Mouse (Mus musculus) CH12.LX (cell line): Measurements from ENCODE around the gene D10Jhu81e. TPM values are rescaled to one million over a fixed set of nuclear protein-coding genes. Genes with fewer than 3 reads are reported as not detected.
"Not testable (repeated sequence)": the region's sequence is repeated elsewhere in the genome, so short reads cannot be mapped to it uniquely, and the experiment has no call there.

Experiments used
- DNase-seq: peaks from one replicate; pipeline ENCODE4 v3.0.0-alpha.2; 2013; ENCODE audit errors: extremely low read depth
- H3K27ac ChIP-seq: 2 replicates; pipeline ENCODE4 v1.5.1; 2012; ENCODE audit warnings: low read depth, mild to moderate bottlenecking, control low read depth, moderate library complexity; ENCODE audit not compliant: insufficient read depth
- H3K27me3 ChIP-seq: replicated peaks from 2 replicates; pipeline ENCODE3; 2012; ENCODE audit warnings: inconsistent platforms
- H3K36me3 ChIP-seq, 2 experiments: replicated peaks in 1 of 2; 2 replicates each; pipeline versions ENCODE3 to v1.6.1; 2012; ENCODE audit warnings: inconsistent platforms in 1 of 2, low read length in 1 of 2, mild to moderate bottlenecking in 1 of 2, mixed read lengths in 1 of 2, moderate library complexity in 1 of 2; ENCODE audit not compliant: control insufficient read depth in 1 of 2, insufficient read depth in 1 of 2
- H3K4me1 ChIP-seq, 2 experiments: 2 replicates each; pipeline ENCODE4 v1.6.1; 2012; ENCODE audit warnings: inconsistent platforms in 1 of 2, moderate library complexity in 1 of 2; ENCODE audit not compliant: insufficient read depth in 2 of 2, control insufficient read depth in 1 of 2
- H3K4me2 ChIP-seq: 2 replicates; pipeline ENCODE4 v1.6.1; 2012; ENCODE audit warnings: low read depth, mild to moderate bottlenecking, control low read depth; ENCODE audit not compliant: poor library complexity, insufficient read depth, severe bottlenecking
- H3K4me3 ChIP-seq, 3 experiments: fragments of 150-350 bp in 1 of 3; sonication (generic) in 1 of 3; replicated peaks in 1 of 3; 2 replicates each; pipeline versions ENCODE3 to v1.5.1; 2011 to 2012; ENCODE audit warnings: low read depth in 2 of 3, low read length in 2 of 3, mild to moderate bottlenecking in 2 of 3, moderate library complexity in 2 of 3, control low read depth in 1 of 3, improper control_type of control experiment in 1 of 3, inconsistent platforms in 1 of 3, mixed read lengths in 1 of 3; ENCODE audit not compliant: poor library complexity in 1 of 3
- H3K79me2 ChIP-seq: replicated peaks from 2 replicates; pipeline ENCODE4 v1.6.1; 2012; ENCODE audit warnings: mild to moderate bottlenecking, moderate library complexity; ENCODE audit not compliant: control insufficient read depth, poor library complexity, insufficient read depth, severe bottlenecking; ENCODE audit errors: extremely low read depth
- H3K9ac ChIP-seq: 2 replicates; pipeline ENCODE4 v1.6.1; 2012; ENCODE audit warnings: low read depth, mild to moderate bottlenecking, control low read depth, moderate library complexity; ENCODE audit not compliant: insufficient read depth
- H3K9me3 ChIP-seq: replicated peaks from 2 replicates; pipeline ENCODE3; 2012; ENCODE audit warnings: low read length, inconsistent platforms, mixed read lengths
- E2F4 ChIP-seq: IDR thresholded peaks from 2 replicates; pipeline ENCODE4 v1.6.1; 2011; ENCODE audit warnings: low read depth, low read length, improper control_type of control experiment; ENCODE audit not compliant: insufficient replicate concordance
- ELF1 ChIP-seq: IDR thresholded peaks from 2 replicates; pipeline ENCODE4 v1.6.1; 2014; ENCODE audit warnings: low read depth, mild to moderate bottlenecking, inconsistent platforms, low read length, improper control_type of control experiment
- IRF4 ChIP-seq: IDR thresholded peaks from 2 replicates; pipeline ENCODE4 v1.6.1; 2014; ENCODE audit warnings: low read depth, mild to moderate bottlenecking, inconsistent platforms, low read length, improper control_type of control experiment
- JUN ChIP-seq: IDR thresholded peaks from 2 replicates; pipeline ENCODE4 v1.6.1; 2011; ENCODE audit warnings: low read depth, mild to moderate bottlenecking, low read length, improper control_type of control experiment, moderate library complexity; ENCODE audit not compliant: insufficient read depth
- KAT2A ChIP-seq: IDR thresholded peaks from 2 replicates; pipeline ENCODE4 v1.6.1; 2012; ENCODE audit warnings: low read length, improper control_type of control experiment, inconsistent platforms; ENCODE audit not compliant: insufficient replicate concordance
- PAX5 ChIP-seq: IDR thresholded peaks from 2 replicates; pipeline ENCODE4 v1.6.1; 2012; ENCODE audit warnings: low read length, inconsistent platforms, mixed read lengths
- POLR2A ChIP-seq: IDR thresholded peaks from 2 replicates; pipeline ENCODE4 v1.6.1; 2011; ENCODE audit warnings: low read depth, mild to moderate bottlenecking, improper control_type of control experiment, low read length
- USF1 ChIP-seq: IDR thresholded peaks from 2 replicates; pipeline ENCODE4 v1.6.1; 2014; ENCODE audit warnings: low read depth, mild to moderate bottlenecking, inconsistent platforms, low read length, improper control_type of control experiment
- dilution Hi-C: fragments of 300-500 bp; cut with MboI; formaldehyde crosslinking; loops from 2 replicates; pipeline ENCODE4 v1.14.3; 2020; ENCODE audit warnings: low sequenced_read_pairs; ENCODE audit not compliant: extremely low pct_unique_long_range_greater_than_20kb, extremely low pct_ligation_motif_present
- in situ Hi-C: fragments of 300-500 bp; cut with MboI; formaldehyde crosslinking; loops from 3 replicates; pipeline ENCODE4 v1.14.3; 2019; ENCODE audit warnings: low sequenced_read_pairs, low pct_ligation_motif_present, low pct_unique_long_range_greater_than_20kb, mixed read lengths
- polyA plus RNA-seq: library from polyadenylated mRNA; unstranded; fragments of >175 nt; gene quantifications from 2 replicates; pipeline ENCODE4 v1.2.1, GENCODE M21; 2012; ENCODE audit warnings: low read depth; ENCODE audit not compliant: insufficient read length
- total RNA-seq, 2 experiments: library from RNA; depleted of rRNA; stranded (reverse); fragments of 300-350 nt in 1 of 2; fragments of >200 nt in 1 of 2; gene quantifications; 2 replicates each; pipeline ENCODE4 v1.2.3; 2012 to 2014

The D10Jhu81e gene
- total and polyA plus RNA-seq, 3 experiments: 29.9 to 51.0 (median 45.7) TPM

DNA sequence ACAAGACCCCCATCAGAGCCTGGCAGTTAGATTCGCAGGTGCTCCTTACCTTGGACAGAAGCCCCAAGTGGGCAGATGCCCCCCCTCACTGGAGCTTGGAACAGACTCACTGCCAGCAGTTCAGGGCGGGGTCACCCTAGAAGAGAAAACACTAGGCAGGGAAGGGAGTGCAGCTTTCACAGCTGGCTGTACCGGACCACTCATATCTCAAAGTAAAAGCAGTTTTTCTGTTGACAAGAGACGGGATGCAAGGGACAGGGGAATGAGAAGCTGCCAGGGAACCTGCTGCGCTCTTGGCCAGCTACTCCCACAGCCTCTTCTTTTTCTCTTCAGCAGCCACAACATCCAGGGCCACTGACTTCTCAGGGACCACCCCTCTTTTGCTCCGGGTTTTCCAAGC is 45.4 kb downstream of the D10Jhu81e start:
- H3K9ac ChIP-seq, dilution Hi-C loops, H3K36me3 ChIP-seq, H3K27ac ChIP-seq, H3K4me2 ChIP-seq, H3K79me2 ChIP-seq, DNase-seq, H3K4me1 ChIP-seq, H3K4me3 ChIP-seq, in situ Hi-C loops, H3K9me3 ChIP-seq: not testable (repeated sequence)
- H3K27me3 ChIP-seq: peaks cover 12% of the 10 kb centered on the region

GRCm38 (mm10) chr10:78119422-78119821 is 50.2 kb downstream of the D10Jhu81e start:
- dilution Hi-C loops (no loop called here), in situ Hi-C loops (no loop called here)
- DNase-seq: no peak
- Histone ChIP-seq H3K4me2 (no peak overlapping the region), H3K79me2 (no peaks in the 10 kb centered on the region), H3K27me3 (peaks cover 10% of the 10 kb centered on the region), H3K4me3 (no peak overlapping the region), H3K36me3 (no peaks in the 10 kb centered on the region), H3K9ac (no peak overlapping the region), H3K4me1 (peaks cover 0 to 10% of the 10 kb centered on the region in 2 experiments; a peak in 2 of 4 replicates), H3K9me3 (peaks cover 7% of the 10 kb centered on the region), H3K27ac (no peak overlapping the region)
- no peak for TF ChIP-seq IRF4
- no peak for TF ChIP-seq ELF1
- no peak for TF ChIP-seq USF1
- TF ChIP-seq KAT2A: no peak
- TF ChIP-seq E2F4: no peak

GRCm38 (mm10) chr10:78115153-78115552 is 54.4 kb downstream of the D10Jhu81e start:
- H3K79me2 ChIP-seq: no peaks in the 10 kb centered on the region
- H3K27ac ChIP-seq: no peak overlapping the region
- TF ChIP-seq POLR2A (no peak), JUN (no peak), PAX5 (no peak)
- DNase-seq: no peak
- H3K4me1 ChIP-seq: peaks cover 0 to 10% of the 10 kb centered on the region in 2 experiments; a peak in 2 of 4 replicates
- dilution Hi-C loops: no loop called here
- in situ Hi-C loops: no loop called here
- peaks cover 17% of the 10 kb centered on the region for H3K27me3 ChIP-seq
- H3K4me2 ChIP-seq: no peak overlapping the region
- H3K4me3 ChIP-seq: no peak overlapping the region
- H3K9me3 ChIP-seq: peaks cover 17% of the 10 kb centered on the region
- no peaks in the 10 kb centered on the region for H3K36me3 ChIP-seq
- no peak overlapping the region for H3K9ac ChIP-seq
